Mouse (Mus musculus) limb, embryonic 10.5 days (tissue): ENCODE results near the gene Atp8a2. TPM values are rescaled to one million over a fixed set of nuclear protein-coding genes. Genes with fewer than 3 reads are reported as not detected.

Experiments used
- DNase-seq: peaks from one replicate; pipeline ENCODE4 v3.0.0-alpha.2; 2017; ENCODE audit warnings: low spot score
- H3K27ac ChIP-seq: fragments of 300-500 bp; sonication (generic); 2 replicates; pipeline ENCODE4 v1.5.1; 2016; ENCODE audit warnings: mild to moderate bottlenecking
- H3K27me3 ChIP-seq: fragments of 300-500 bp; sonication (generic); 2 replicates; pipeline ENCODE4 v1.6.1; 2016; ENCODE audit warnings: low read depth, mild to moderate bottlenecking; ENCODE audit not compliant: poor library complexity, severe bottlenecking
- H3K36me3 ChIP-seq: fragments of 300-500 bp; sonication (generic); 2 replicates; pipeline ENCODE4 v1.6.1; 2016; ENCODE audit warnings: mild to moderate bottlenecking, moderate library complexity
- H3K4me1 ChIP-seq: fragments of 300-500 bp; sonication (generic); 2 replicates; pipeline ENCODE4 v1.6.1; 2016
- H3K4me3 ChIP-seq: fragments of 300-500 bp; sonication (generic); 2 replicates; pipeline ENCODE4 v1.5.1; 2016; ENCODE audit warnings: mild to moderate bottlenecking, moderate library complexity
- H3K9me3 ChIP-seq: fragments of 300-500 bp; sonication (generic); replicated peaks from 2 replicates; pipeline ENCODE4 v1.6.1; 2016; ENCODE audit warnings: mild to moderate bottlenecking
- WGBS: fragments of 180-500 bp; shearing (Covaris S2); methylation state at CpG from one replicate; pipeline ENCODE4 v1.1.7; 2016; 5-methylcytosine and 5-hydroxymethylcytosine counted together
- polyA plus RNA-seq: library from polyadenylated mRNA; unstranded; fragments of >200 nt; fragmentation: Nextera tagmentation; extraction: Ambion mirVana; gene quantifications from 2 replicates; pipeline ENCODE4 v1.2.1, GENCODE M21; 2016

The Atp8a2 gene
- polyA plus RNA-seq, 1 experiment from 2014 or later: 2.8 TPM

DNA sequence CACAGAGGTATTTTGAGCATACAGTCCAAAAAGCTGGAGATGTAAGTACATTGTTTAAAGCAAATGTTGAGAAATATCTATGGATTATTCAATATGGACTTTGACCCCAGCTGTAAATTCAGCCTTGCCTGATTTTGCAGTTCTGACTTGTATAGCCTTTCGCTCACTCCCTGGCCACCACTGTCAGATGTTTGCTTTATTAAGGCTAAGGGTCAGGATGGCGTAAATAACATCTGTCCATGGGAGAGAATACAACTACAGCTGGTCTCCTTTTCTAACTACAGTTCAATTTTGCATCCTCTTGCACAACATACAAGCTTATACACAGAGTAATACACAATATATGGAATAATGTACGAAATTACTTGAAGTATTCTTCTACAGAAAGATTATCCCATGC, 316.1 kb downstream of the Atp8a2 start:
- no peak for DNase-seq
- no peaks in the 10 kb centered on the region for H3K36me3 ChIP-seq
- 89% methylated on average over 3 of the region's 3 CpGs for WGBS

DNA sequence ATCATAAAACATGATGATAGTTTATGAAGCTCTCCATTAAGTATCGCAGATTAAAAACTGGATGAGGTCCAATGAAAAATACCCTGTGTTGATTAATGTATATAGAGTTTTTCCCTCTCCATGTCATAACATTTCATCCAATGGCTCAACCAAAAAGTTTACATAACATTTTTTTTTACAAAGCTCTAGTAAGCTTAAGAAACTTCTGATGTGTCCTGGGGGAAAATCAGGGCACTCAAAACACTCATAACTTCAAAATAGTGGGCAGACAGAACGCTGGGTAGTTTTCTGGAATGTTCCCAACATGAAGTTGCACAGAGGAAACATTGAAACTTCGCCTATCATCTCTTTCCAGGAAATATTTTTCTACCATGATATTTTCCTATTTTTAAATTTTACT, 318.7 kb downstream of the Atp8a2 start:
- H3K36me3 ChIP-seq: no peaks in the 10 kb centered on the region
- 95% methylated on average over 3 of the region's 3 CpGs for WGBS
- no peaks in the 10 kb centered on the region for H3K9me3 ChIP-seq
- H3K4me1 ChIP-seq: peaks cover 8% of the 10 kb centered on the region; the same call in 1 of the 2 replicates
- H3K27me3 ChIP-seq: no peaks in the 10 kb centered on the region
- DNase-seq: no peak
- H3K27ac ChIP-seq: no peak overlapping the region
- H3K4me3 ChIP-seq: no peak overlapping the region

More for the DNA sequence above, 316.1 kb downstream of the Atp8a2 start:
- Histone ChIP-seq H3K27me3 (no peaks in the 10 kb centered on the region), H3K4me3 (no peak overlapping the region), H3K4me1 (no peaks in the 10 kb centered on the region), H3K9me3 (no peaks in the 10 kb centered on the region), H3K27ac (no peak overlapping the region)

DNA sequence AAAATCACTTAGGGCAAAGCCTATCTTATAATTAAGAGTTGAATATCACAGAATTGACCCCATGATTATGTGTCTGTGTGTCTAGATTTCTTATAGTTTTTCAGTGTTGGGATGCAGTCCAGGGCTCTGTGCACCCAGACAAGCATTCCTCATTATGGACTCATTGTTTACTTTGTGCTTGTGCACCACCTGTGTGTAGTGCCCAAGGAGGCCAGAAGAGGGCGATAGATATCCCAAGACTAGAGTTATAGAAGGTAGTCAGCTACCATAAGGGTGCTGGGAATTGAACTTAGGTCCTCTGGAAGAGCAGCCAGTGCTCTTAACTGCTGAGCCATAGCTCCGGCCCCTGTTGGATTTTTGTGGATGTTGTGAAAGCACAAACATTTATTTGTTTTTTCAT, 320.5 kb downstream of the Atp8a2 start:
- no peaks in the 10 kb centered on the region for H3K36me3 ChIP-seq
- H3K4me1 ChIP-seq: peaks cover 8% of the 10 kb centered on the region; the same call in 1 of the 2 replicates
- DNase-seq: no peak
- no peak overlapping the region for H3K27ac ChIP-seq
- H3K9me3 ChIP-seq: no peaks in the 10 kb centered on the region
- 78% methylated on average over 2 of the region's 2 CpGs for WGBS
- no peak overlapping the region for H3K4me3 ChIP-seq
- no peaks in the 10 kb centered on the region for H3K27me3 ChIP-seq

DNA sequence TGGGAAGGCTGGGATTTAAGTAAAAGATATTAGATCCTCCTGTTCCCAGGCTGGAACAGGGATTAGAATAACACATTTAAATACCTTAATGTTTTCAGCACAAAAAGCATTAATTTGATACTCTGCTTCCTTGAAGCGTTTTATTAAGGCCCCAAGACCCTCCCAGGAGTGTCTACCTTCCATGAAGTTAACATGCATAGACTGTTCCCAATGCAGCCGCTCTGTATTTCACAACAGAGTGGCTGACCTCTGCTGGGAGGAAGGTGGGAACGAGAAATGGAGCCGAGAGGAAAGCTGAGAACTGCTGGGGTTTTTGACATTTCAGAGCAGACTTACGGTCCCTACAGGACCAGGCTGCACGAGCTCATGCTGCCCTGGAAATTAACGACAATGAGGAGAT, 328.6 kb downstream of the Atp8a2 start:
- Histone ChIP-seq H3K4me1 (peaks cover 20% of the 10 kb centered on the region), H3K27ac (no peak overlapping the region), H3K4me3 (no peak overlapping the region), H3K9me3 (no peaks in the 10 kb centered on the region), H3K27me3 (no peaks in the 10 kb centered on the region), H3K36me3 (no peaks in the 10 kb centered on the region)
- DNase-seq: no peak
- 77% methylated on average over 7 of the region's 7 CpGs for WGBS

DNA sequence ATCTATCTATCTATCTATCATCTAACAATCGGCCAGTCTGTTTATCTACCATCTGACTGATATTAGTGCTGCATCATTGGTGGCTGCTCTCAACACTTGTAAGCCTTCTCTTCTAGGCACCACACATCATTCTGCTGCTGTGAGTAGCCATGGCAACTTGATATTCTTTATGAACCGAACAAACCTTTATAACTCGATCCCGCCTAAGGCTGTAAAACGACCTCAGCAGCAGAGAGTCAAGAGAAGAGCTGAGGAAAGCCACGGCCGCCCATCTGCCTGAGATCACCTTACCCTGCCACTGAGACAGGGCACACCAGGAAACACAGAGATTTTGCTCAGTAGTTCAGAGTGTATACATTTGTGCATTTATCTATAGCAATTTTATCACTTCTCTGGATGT, 329.2 kb downstream of the Atp8a2 start:
- peaks cover 21% of the 10 kb centered on the region for H3K4me1 ChIP-seq
- H3K27me3 ChIP-seq: no peaks in the 10 kb centered on the region
- no peaks in the 10 kb centered on the region for H3K36me3 ChIP-seq
- H3K9me3 ChIP-seq: no peaks in the 10 kb centered on the region
- WGBS: 80% methylated on average over 7 of the region's 7 CpGs
- H3K27ac ChIP-seq: no peak overlapping the region
- no peak overlapping the region for H3K4me3 ChIP-seq
- DNase-seq: no peak

DNA sequence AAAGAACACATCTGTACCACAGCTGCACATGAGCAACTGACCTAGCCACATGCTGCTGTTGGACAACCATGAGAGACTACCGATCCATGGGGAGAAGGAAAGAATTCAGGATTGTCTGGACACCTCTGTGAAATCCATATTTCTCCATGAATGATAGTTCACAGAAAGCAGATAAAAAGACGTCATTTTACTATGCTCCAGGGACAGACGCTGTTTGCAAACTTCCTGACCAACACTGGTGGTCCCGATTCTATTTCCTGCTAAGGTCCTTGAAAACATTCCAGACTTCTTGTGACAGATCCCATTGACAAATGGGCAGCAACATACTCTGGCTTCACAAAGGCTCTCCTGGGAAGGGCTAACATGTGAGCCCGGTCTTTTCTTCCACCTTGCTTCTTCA, 331.0 kb downstream of the Atp8a2 start:
- WGBS: 78% methylated on average over 5 of the region's 5 CpGs
- Histone ChIP-seq H3K36me3 (no peaks in the 10 kb centered on the region), H3K27ac (no peak overlapping the region), H3K4me1 (peaks cover 21% of the 10 kb centered on the region), H3K4me3 (no peak overlapping the region), H3K9me3 (no peaks in the 10 kb centered on the region), H3K27me3 (no peaks in the 10 kb centered on the region)
- no peak for DNase-seq

DNA sequence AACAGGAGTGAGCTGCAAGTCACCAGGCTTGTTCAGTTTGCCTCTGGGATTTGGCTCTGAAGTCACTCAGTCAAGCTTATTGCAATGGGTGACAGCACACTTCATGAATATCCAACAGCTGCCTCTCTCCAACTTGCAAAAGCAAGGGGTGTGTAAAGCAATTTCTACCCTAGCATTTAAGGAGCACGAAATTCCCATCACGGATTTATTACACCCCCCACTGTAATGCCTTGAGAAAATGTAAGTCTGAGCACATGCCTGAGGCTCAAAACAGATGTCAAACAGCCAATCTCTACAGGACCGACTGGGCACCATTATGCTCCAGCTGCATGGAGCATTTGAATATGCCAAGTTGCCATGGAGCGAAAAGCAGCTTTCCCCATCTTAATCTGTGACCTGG, 334.6 kb downstream of the Atp8a2 start:
- no peaks in the 10 kb centered on the region for H3K27me3 ChIP-seq
- H3K4me3 ChIP-seq: no peak overlapping the region
- no peaks in the 10 kb centered on the region for H3K9me3 ChIP-seq
- H3K36me3 ChIP-seq: no peaks in the 10 kb centered on the region
- H3K4me1 ChIP-seq: peaks cover 23% of the 10 kb centered on the region
- 82% methylated on average over 4 of the region's 4 CpGs for WGBS
- no peak overlapping the region for H3K27ac ChIP-seq
- DNase-seq: no peak

DNA sequence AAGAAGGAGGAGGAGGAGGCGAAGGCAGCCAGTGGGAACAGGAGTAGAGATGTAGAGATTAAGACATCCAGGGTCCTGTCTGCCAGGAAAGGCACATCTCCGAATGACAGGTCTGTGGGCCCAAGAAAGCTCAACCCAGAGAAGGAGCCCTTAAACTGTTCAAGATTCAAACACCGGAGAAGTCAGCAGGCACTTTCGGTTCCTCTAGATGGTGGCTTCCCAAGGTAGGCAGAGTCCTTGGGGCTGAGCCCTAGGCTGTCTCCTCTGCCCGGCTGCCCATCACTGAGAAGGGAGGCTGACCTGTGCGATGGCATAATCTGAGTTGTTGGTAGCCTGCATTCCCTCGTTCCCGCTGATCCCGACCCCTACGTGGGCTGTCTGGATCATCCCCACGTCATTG, 337.1 kb downstream of the Atp8a2 start:
- no peaks in the 10 kb centered on the region for H3K9me3 ChIP-seq
- peaks cover 18% of the 10 kb centered on the region for H3K4me1 ChIP-seq
- 0 out of 2 replicates have a peak overlapping the region, but pooled peaks have one; percentile 7 for H3K27ac ChIP-seq
- no peaks in the 10 kb centered on the region for H3K36me3 ChIP-seq
- DNase-seq: no peak
- no peak overlapping the region for H3K4me3 ChIP-seq
- WGBS: 93% methylated on average over 11 of the region's 11 CpGs
- H3K27me3 ChIP-seq: no peaks in the 10 kb centered on the region

DNA sequence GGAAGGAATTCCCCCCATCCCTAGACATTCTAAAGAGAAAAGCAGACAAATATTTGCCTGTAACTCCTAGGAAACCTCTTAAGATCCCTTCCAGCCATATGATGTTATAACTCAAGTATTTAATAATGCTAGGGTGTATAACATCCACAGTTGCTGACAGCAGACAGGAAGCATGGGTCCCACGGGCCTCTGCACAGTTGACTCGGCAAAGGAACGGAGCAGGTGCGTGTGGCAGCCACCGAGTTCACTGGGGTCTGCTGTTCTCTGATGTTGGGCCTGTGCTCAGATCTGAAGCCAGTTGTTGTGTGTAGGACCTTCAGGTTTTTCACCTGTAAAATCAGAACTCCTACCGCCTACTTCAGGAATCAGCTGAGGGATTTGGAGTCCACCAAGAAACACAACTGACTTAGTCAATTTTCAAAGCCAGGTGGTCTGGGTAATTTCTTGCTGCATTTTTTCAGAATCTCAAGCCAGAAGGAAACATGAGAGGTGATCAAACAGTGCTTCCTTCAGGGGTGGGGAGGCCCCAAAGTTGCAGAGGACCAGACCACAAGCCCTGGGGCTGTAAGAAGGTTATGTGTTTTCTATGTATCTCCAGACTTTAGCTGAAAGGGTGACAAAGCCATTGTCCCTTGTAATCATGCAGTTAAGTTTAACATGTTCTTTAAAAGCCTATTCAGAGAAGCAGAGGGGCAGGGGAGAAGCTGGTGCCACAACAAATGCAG, 338.3 kb downstream of the Atp8a2 start:
- H3K36me3 ChIP-seq: no peaks in the 10 kb centered on the region
- H3K27ac ChIP-seq: 0 out of 2 replicates have a peak overlapping the region, but pooled peaks have one; percentile 36
- 85% methylated on average over 6 of the region's 6 CpGs for WGBS
- H3K4me3 ChIP-seq: no peak overlapping the region
- no peaks in the 10 kb centered on the region for H3K27me3 ChIP-seq
- no peak for DNase-seq
- H3K4me1 ChIP-seq: peaks cover 18% of the 10 kb centered on the region
- H3K9me3 ChIP-seq: no peaks in the 10 kb centered on the region

DNA sequence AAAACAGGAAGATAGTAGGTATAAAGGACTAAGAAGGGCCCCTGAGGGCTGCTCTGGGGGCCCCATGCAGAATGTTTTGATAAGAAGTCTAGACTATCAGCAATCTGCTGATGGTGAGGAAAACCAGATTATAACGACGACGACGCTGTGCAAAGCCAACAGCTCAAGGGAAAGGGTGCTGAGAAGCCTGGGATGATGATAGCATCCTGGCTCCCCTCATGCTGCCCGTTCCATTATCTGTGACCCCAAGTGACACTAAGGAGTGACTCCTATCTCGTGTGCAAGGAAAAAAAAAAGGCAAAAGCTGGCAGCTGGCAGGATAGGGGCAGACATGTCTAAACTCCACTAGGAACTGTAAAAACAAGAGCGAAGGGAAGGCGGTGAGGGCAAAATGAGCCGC, 343.8 kb downstream of the Atp8a2 start:
- peaks cover under 1% of the 10 kb centered on the region; the same call in 1 of the 2 replicates for H3K4me1 ChIP-seq
- no peaks in the 10 kb centered on the region for H3K9me3 ChIP-seq
- no peaks in the 10 kb centered on the region for H3K27me3 ChIP-seq
- 64% methylated on average over 9 of the region's 9 CpGs for WGBS
- DNase-seq: no peak
- H3K36me3 ChIP-seq: no peaks in the 10 kb centered on the region
- H3K27ac ChIP-seq: no peak overlapping the region
- no peak overlapping the region for H3K4me3 ChIP-seq

DNA sequence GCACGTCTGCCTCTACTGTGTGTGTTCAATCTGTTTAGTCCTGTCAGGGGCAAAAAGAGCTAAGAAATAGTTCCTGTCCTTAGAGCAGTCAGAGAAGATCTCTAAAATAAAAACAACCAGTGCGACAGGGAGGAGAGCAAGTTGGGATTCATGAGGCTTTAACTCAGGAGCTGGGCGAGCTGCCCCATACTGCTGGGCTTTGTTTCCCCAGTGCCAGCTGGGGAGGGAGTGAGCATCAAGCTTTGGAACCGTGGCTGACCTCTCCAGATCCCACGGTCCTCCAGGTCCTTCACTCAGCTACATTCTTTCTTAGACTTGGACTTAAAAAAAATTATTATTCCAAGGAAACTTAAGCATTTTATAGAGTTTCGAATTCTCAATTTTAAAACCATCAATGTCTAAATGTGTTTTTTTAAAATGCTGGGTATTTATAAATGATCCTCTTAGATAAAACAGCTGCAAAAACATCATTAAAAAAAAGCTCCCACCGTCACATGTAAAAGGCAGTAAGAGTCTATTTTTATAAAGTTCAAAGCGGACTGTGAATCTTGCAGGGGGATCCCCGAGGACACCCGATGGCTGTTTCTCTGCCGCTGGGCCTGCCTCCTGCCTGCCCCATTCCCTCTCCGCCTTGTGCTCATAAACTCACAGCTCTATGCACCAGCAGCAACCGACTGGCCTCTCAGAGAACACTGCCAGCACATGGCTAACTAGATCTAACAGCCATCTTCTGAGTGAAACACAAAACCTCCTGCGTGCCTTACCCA, 350.2 kb downstream of the Atp8a2 start:
- no peak for DNase-seq
- H3K4me1 ChIP-seq: peaks cover 6% of the 10 kb centered on the region; the same call in 1 of the 2 replicates
- H3K27me3 ChIP-seq: no peaks in the 10 kb centered on the region
- no peak overlapping the region for H3K27ac ChIP-seq
- 53% methylated on average over 14 of the region's 14 CpGs for WGBS
- H3K9me3 ChIP-seq: no peaks in the 10 kb centered on the region
- H3K36me3 ChIP-seq: no peaks in the 10 kb centered on the region
- H3K4me3 ChIP-seq: no peak overlapping the region

DNA sequence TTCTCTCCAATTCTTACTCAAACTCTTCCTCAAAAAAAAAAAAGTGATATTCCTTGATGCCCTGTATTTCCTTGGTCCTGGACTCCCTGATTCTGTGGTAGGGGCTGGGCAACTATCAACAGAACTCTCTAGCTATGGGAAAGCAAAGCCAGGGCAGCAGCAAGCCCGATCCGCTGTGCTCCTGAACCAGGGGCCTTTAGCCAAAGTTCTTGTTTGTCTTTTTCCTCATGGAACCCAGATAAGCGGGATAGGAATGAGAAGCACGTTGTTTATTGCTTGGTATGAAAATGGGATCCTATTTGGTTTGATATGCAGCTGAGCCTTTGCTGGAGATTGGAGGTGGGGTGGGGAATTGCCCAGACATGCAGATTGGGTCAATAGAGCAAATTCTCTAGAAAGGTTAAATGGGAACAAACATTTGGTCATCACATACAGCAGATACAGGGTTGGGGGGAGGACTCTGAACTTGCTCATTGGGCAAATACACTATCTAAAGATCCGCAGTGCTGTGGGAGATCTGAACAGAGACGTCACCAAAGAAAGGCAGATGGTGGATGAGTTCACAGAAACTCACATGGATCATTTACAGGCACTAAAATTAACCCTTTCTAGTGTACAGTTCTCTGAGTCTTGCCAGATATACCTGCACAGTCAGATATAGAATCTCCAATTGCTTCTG, 353.6 kb downstream of the Atp8a2 start:
- no peaks in the 10 kb centered on the region for H3K36me3 ChIP-seq
- H3K9me3 ChIP-seq: no peaks in the 10 kb centered on the region

More for the DNA sequence above, 353.6 kb downstream of the Atp8a2 start:
- Histone ChIP-seq H3K4me3 (no peak overlapping the region), H3K27ac (no peak overlapping the region), H3K27me3 (no peaks in the 10 kb centered on the region), H3K4me1 (peaks cover 18% of the 10 kb centered on the region)
- WGBS: 83% methylated on average over 6 of the region's 6 CpGs
- DNase-seq: no peak
